Mouse (Mus musculus): ENCODE data around the gene Serpine1.
A peak's percentile ranks its signal among the peaks of the same experiment; 100 is the strongest.

The Serpine1 gene

GRCm38 (mm10) chr5:137051914-137052505, 20.1 kb downstream of the Serpine1 start:
- DNase-seq: no peak

- DNase-seq: no peak
Observed at GRCm38 (mm10) chr5:137051125-137051524, 20.9 kb downstream of the Serpine1 start.

GRCm38 (mm10) chr5:137046991-137047390, 25.1 kb downstream of the Serpine1 start:
- no peak for DNase-seq

GRCm38 (mm10) chr5:137046324-137046718, 25.7 kb downstream of the Serpine1 start:
- DNase-seq: no peak

- DNase-seq: peak; percentile 100
Observed at GRCm38 (mm10) chr5:137045402-137046323, 26.4 kb downstream of the Serpine1 start, which contains the start of gene Ap1s1. Ap1s1 (minus strand) TSS chr5:137046135.

- DNase-seq: no peak
Observed at GRCm38 (mm10) chr5:137043997-137044396, 28.1 kb downstream of the Serpine1 start.

GRCm38 (mm10) chr5:137041442-137041841, 30.6 kb downstream of the Serpine1 start:
- DNase-seq: no peak

- no peak for DNase-seq
Observed at GRCm38 (mm10) chr5:137039453-137039852, 32.6 kb downstream of the Serpine1 start.

- DNase-seq: no peak
Observed at GRCm38 (mm10) chr5:137036211-137036610, 35.9 kb downstream of the Serpine1 start.

- DNase-seq: peak; percentile 93
Observed at GRCm38 (mm10) chr5:137032641-137033074, 39.4 kb downstream of the Serpine1 start.

- DNase-seq: peak; percentile 41
Observed at GRCm38 (mm10) chr5:137032033-137032421, 40.0 kb downstream of the Serpine1 start.

GRCm38 (mm10) chr5:137031076-137032032, 40.7 kb downstream of the Serpine1 start:
- DNase-seq: peak; percentile 55

GRCm38 (mm10) chr5:137030416-137030810, 41.7 kb downstream of the Serpine1 start:
- no peak for DNase-seq

- DNase-seq: peak; percentile 98
Observed at GRCm38 (mm10) chr5:137029643-137030415, 42.2 kb downstream of the Serpine1 start.

GRCm38 (mm10) chr5:137029273-137029585, 42.8 kb downstream of the Serpine1 start:
- no peak for DNase-seq

- DNase-seq: no peak
Observed at GRCm38 (mm10) chr5:137028561-137029272, 43.4 kb downstream of the Serpine1 start.

- no peak for DNase-seq
Observed at GRCm38 (mm10) chr5:137026092-137026491, 46.0 kb downstream of the Serpine1 start, which contains the start of gene Vgf. Vgf (plus strand) TSS chr5:137026392.

- DNase-seq: peak; percentile 83
Observed at GRCm38 (mm10) chr5:137025132-137025531, 46.9 kb downstream of the Serpine1 start.

GRCm38 (mm10) chr5:137024318-137024717, 47.8 kb downstream of the Serpine1 start:
- DNase-seq: no peak

- no peak for DNase-seq
Observed at GRCm38 (mm10) chr5:137015913-137016312, 56.2 kb downstream of the Serpine1 start.

GRCm38 (mm10) chr5:137012401-137012950, 59.6 kb downstream of the Serpine1 start:
- DNase-seq: no peak
